Mouse (Mus musculus): Measurements from ENCODE around the gene Kdm2a.

Kdm2a gene

DNA sequence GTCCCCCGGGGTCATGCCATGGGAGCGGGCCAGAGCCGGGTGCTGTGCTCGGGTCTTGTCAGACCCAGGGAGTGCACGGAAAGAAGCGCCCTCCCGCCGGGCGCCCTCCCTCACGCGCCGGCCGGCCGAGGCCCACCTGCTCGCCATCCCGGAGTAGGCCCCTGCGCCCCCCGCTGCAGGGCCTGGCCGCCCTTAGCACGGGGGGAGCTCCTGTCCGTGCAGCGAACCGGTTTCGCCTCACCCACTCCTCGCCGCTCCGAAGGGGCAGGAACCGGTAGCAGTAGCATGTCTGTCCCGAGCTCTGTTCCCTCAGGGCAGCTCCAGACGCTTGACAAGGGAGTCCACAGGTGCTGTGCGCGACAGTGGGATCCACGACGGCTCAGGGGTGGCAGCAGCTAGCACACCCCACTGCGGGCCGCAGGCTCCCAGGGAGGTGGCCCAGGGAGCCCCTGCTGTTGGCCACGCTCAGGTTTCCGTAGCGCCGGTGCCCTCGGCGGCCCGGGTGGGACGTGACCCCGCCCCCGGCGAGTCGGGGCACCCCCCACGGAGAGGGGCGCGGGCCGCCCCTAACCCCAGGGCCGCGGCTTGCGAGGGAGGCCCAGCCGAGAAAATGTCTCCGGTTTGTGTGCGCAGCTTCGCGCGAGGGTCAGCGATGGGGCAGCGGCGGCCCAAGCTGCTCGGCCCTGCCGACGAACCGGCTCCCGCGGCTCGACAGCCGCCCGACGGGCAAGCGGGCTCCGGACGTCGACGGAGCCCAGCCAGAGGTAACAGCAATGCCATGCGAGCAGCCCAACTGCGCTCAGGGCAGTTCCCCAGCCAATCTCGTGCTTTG, at the start of gene Kdm2a:
Gene Kdm2a, minus strand, starts transcription at position 488 of the 832 bp plus-strand sequence.
- peak; percentile 79 for DNase-seq (ENCODE audit: extremely low spot score, low spot score)

DNA sequence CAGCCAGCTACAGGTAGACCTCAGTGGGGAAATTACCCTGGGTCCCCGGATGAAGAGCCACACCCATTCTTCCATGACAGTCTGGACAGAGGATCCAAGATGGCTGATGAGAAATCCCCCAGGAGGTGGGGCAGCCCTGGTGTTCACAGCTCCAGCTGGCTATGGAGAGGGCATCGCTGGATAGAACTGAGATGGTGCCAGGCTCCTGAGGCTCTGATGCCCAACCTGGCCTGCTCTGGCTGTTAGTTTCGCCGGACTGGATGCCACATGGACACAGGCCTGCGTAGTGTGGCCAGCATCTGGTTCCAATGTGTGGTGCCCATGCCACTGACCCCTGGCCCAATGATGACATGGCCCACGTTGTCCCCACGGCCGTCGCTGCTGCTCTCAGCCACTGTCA, 49.4 kb upstream of the Kdm2a start:
- no peak for DNase-seq (ENCODE audit: extremely low spot score, low spot score)

GRCm38 (mm10) chr19:4446661-4447420, 48.8 kb upstream of the Kdm2a start:
- DNase-seq (ENCODE audit: extremely low spot score, low spot score) = no peak

DNA sequence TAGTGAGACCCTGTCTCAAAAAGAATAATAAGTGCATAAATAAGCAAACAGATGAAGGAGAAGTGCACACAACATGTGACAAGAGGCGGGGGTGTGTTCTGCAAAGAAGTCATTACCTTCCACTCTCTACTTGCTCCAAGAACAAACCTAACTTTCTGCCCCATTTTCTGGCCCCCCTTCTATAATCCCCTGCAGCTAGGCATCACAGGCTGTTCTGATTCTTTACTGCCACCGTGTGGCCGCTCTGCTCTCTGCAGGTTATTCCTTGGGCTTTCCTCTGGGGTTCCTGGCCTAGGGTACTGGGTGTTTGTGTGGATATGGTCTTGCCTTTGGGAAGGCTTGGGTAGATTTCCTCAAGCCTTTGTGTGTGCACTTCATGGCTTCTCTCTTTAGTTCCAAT, 44.3 kb upstream of the Kdm2a start:
- peak; percentile 78 for DNase-seq (ENCODE audit: extremely low spot score, low spot score)

DNA sequence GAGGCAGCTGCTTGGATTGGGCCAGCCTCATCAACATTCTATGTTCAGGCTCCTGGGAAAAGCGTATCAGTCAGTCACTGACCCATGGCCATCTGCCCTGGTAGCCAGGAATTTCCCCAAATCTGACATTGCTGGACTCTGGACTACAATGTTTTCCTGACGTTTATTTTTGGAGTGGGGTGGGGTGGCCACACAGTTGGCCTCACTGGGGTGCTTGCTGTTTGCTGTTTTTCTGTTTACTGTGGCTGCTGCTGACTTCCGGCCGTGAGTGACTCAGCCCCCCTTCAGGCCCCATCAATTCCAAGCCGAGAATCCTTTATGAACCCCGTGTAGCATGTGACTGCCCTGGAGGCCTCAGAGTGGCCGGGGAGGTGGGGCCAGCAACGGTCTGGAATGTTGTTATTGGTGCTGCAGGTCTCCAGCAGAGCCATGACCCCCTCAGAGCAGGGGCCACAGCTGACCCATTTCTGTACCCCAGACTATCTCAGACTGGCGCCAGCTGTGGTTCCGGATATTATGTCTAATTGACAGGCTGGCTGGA, 43.6 kb upstream of the Kdm2a start:
- peak; percentile 33 for DNase-seq (ENCODE audit: extremely low spot score, low spot score)

- DNase-seq (ENCODE audit: extremely low spot score, low spot score) = peak; percentile 66
Observed at GRCm38 (mm10) chr19:4441090-4441591, 43.1 kb upstream of the Kdm2a start.

DNA sequence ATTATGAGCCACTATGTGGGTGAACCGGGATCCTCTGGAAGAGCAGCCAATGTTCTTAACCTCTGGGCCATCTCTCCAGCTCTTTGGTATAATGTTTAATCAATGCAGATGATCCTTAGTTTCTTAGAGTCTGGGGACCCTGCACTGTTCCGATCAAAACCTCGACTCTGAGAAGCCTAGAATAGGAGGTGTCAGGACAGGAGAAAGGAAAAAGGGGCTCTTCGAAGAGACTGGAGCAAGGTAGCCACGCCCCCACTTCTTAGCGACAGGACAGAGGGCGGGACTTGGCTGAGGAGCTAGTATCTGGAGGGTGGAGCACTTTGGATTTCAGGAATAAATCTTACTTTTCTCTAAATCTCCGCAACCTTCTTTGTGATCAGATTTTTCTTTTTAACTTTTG, 42.1 kb upstream of the Kdm2a start:
- DNase-seq (ENCODE audit: extremely low spot score, low spot score) = no peak

DNA sequence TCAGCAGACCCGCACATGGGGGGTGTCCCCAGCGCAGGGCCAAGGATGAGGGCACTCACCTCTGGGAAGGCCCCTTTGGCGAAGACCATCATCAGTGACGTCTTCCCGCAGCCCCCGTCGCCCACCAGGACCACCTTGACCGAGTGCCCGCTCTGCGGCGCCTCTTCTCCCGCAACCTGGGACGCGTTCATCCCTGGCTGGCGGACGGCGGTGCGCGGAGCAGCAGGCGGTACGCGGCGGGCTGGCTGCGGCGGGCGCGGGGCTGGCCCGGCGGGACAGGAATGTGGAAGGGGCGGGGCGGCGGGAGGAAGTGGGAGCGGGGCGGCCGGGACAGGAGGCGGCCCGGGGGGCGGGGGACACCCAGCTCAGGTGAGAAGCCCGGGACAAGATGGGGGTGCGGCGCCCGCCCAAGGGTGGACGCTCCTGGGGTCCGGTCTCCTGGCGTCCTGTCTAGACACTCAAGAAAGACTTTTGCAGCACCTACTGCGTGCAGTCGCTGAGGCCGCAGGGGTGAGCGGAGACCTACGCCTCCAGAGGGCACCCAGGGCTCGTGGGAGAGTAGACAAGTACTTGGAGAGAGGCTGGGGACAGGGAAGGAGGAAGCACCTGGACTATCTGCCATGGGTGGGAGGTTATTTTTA, 41.2 kb upstream of the Kdm2a start, which contains the start of gene Rhod:
Gene Rhod, minus strand, starts transcription at position 272 of the 641 bp plus-strand sequence.
- peak; percentile 64 for DNase-seq (ENCODE audit: extremely low spot score, low spot score)

DNA sequence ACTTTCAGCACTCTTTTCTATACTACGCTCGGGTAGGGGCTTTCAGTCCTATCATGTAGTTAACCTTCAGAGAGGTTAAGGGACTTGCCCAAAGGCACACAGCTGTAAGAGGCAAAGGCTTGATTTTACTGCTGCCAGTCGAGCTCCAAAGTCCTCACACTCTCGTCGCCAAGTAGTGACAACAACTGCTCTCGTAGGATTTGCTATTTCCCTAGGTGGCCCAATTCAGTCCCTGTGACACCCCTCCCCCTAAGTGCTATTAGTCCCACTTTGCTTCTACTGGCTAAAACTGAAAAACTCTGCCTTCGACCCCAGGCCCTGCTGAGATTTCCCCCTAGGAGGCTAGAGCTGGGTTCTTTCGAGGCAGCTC, 40.7 kb upstream of the Kdm2a start:
- DNase-seq (ENCODE audit: extremely low spot score, low spot score) = no peak

- DNase-seq (ENCODE audit: extremely low spot score, low spot score) = no peak
Observed at GRCm38 (mm10) chr19:4437886-4438285, 39.8 kb upstream of the Kdm2a start.

GRCm38 (mm10) chr19:4436254-4436653, 38.2 kb upstream of the Kdm2a start:
- no peak for DNase-seq (ENCODE audit: extremely low spot score, low spot score)

DNA sequence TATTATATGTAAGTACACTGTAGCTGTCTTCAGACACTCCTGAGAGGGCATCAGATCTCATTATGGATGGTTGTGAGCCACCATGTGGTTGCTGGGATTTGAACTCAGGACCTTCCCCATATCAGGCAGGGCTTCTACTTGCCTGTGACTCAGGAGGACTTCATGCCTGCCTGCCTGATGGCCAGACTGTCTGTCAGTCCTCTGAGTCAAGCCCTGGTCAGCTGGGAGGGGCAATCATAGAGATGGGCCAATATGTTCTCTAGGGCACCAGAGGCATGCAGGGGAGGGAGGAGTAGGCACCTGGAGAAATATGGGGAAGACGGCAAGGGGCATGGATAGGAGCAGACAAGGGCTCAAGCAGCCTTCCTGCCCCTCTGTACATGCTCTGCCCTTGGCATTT, 36.9 kb upstream of the Kdm2a start:
- DNase-seq (ENCODE audit: extremely low spot score, low spot score) = no peak

- DNase-seq (ENCODE audit: extremely low spot score, low spot score) = no peak
Observed at GRCm38 (mm10) chr19:4433756-4434155, 35.7 kb upstream of the Kdm2a start.

DNA sequence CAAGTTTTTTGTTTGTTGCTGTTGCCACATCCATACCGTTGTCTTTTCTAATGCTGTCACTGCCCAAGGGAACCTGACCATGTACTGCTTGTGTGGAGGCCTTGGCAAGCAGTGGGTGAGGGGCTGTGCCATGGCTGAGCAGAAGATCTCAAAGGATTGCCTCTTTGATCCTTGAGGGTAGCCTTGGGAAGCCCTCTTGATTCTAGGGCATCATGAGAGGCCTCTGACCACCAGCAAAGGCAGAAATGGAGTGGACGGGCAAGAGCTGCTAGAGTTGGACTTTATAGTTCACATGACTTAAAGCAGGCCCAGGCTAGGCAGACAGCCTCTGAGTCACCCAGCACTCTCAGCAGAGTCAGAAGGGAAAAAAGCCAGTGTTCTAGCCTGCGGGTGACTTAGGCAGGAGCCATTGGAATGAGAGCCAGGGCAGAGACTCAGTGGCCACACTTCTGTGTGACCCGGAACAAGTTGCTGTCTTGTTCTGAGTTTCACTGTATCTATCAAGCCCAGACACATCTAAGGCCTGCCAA, 32.1 kb upstream of the Kdm2a start:
- no peak for DNase-seq (ENCODE audit: extremely low spot score, low spot score)

GRCm38 (mm10) chr19:4425610-4426366, 27.7 kb upstream of the Kdm2a start:
- DNase-seq (ENCODE audit: extremely low spot score, low spot score) = peak; percentile 23

- DNase-seq (ENCODE audit: extremely low spot score, low spot score) = no peak
Observed at GRCm38 (mm10) chr19:4423021-4423420, 24.9 kb upstream of the Kdm2a start.

DNA sequence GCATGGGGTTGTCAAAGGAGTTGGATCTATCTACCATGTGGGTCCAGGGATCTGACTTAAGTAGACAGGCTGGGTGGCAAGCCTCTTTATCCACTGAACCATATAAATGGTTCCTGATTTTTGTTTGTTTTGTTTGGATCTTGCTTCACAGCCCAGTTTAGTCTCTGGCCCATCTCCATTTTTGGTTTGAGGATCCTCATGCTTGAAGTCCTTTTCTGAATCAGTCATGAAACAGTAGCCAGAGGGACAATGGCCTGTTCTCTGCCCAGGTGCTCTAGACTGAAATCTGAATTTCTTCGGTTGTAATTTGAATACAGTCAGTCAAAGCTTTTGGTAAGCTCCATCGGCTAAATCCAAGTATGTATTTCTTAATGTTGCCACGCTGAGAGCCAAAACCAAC, 24.5 kb upstream of the Kdm2a start:
- no peak for DNase-seq (ENCODE audit: extremely low spot score, low spot score)

- no peak for DNase-seq (ENCODE audit: extremely low spot score, low spot score)
Observed at GRCm38 (mm10) chr19:4420153-4420910, 22.2 kb upstream of the Kdm2a start.

- DNase-seq (ENCODE audit: extremely low spot score, low spot score) = no peak
Observed at GRCm38 (mm10) chr19:4419711-4420110, 21.6 kb upstream of the Kdm2a start.

DNA sequence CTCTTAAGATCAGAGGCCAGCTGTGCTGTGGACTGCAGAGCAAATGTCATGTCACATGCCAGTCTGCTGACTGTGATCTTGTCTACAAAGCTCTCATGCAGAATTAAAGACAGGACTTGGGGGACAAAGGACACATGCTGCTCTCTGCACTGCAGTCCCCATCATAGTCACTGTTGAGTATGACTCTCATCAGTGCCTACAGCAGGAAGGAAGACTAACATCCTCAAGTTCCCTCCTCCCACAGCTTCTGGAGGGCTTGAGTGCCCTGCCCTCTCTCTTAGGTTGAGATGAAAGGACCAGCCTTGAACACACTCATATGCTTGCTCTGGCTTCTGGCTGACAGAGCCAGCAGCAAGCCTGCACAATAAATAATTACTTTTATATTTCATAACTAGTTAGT, 19.6 kb upstream of the Kdm2a start:
- DNase-seq (ENCODE audit: extremely low spot score, low spot score) = no peak
